Mouse (Mus musculus) layer of hippocampus, adult 2 months (tissue): ENCODE measurements around the gene Cnn1. TPM values are rescaled to one million over a fixed set of nuclear protein-coding genes. Genes with fewer than 3 reads are reported as not detected.
"Not testable (repeated sequence)": the region's sequence is repeated elsewhere in the genome, so short reads cannot be mapped to it uniquely, and the experiment has no call there.

Experiments
- DNase-seq, 2 experiments: peaks; one replicate each; pipeline ENCODE4 v3.0.0; 2022; ENCODE audit warnings: low spot score in 2 of 2
- H3K27ac ChIP-seq: fragments of 200-600 bp; 2 replicates; pipeline ENCODE4 v1.8.1; 2022
- H3K4me3 ChIP-seq: fragments of 200-600 bp; 2 replicates; pipeline ENCODE4 v1.8.1; 2022; ENCODE audit warnings: mild to moderate bottlenecking
- CTCF ChIP-seq: fragments of 200-600 bp; conservative IDR thresholded peaks from 2 replicates; pipeline ENCODE4 v1.8.1; 2022; ENCODE audit warnings: antibody characterized with exemption, mild to moderate bottlenecking, moderate library complexity
- microRNA-seq, 2 experiments: library from miRNA; unstranded; fragments of <30 nt; microRNA quantifications; one replicate each; pipeline ENCODE4 v1.2.0; 2021
- total RNA-seq, 2 experiments: library from RNA; stranded (reverse); gene quantifications; 2 replicates each; pipeline ENCODE4 v1.2.3; 2021

The Cnn1 gene
- total RNA-seq, 2 experiments from 2014 or later = 0.44 to 1.4 TPM

GRCm38 (mm10) chr9:22143108-22144037 lies 44.4 kb downstream of the Cnn1 start:
- peak; percentile 84 to 94 for DNase-seq
- Histone ChIP-seq H3K27ac (no peak overlapping the region), H3K4me3 (no peak overlapping the region)
- TF ChIP-seq CTCF = peak; percentile 98

- H3K27ac ChIP-seq = no peak overlapping the region
- TF ChIP-seq CTCF = no peak
- DNase-seq = no peak
- no peak overlapping the region for H3K4me3 ChIP-seq
Measured at GRCm38 (mm10) chr9:22144304-22144965, 45.4 kb downstream of the Cnn1 start.

- DNase-seq = no peak
- TF ChIP-seq CTCF = no peak
- no peak overlapping the region for H3K4me3 ChIP-seq
- H3K27ac ChIP-seq = no peak overlapping the region
Measured at GRCm38 (mm10) chr9:22149426-22150248, 50.6 kb downstream of the Cnn1 start.

- DNase-seq, H3K4me3 ChIP-seq, H3K27ac ChIP-seq: not testable (repeated sequence)
Measured at GRCm38 (mm10) chr9:22150249-22150693, 51.3 kb downstream of the Cnn1 start.

GRCm38 (mm10) chr9:22150946-22151345 lies 51.9 kb downstream of the Cnn1 start:
- no peak overlapping the region for H3K4me3 ChIP-seq
- no peak overlapping the region for H3K27ac ChIP-seq
- peak; percentile 20 for TF ChIP-seq CTCF
- DNase-seq = no peak

- Histone ChIP-seq H3K27ac (no peak overlapping the region), H3K4me3 (no peak overlapping the region)
- no peak for DNase-seq
- TF ChIP-seq CTCF = peak; percentile 22; the same call in 1 of the 2 replicates
Measured at GRCm38 (mm10) chr9:22153810-22154209, 54.8 kb downstream of the Cnn1 start.

- TF ChIP-seq CTCF = peak; percentile 96
- H3K27ac ChIP-seq = no peak overlapping the region
- peak; percentile 65 to 70 for DNase-seq
- H3K4me3 ChIP-seq = no peak overlapping the region
Measured at GRCm38 (mm10) chr9:22155614-22156013, 56.6 kb downstream of the Cnn1 start.

GRCm38 (mm10) chr9:22156497-22157245 lies 57.7 kb downstream of the Cnn1 start, which contains the start of gene Pigyl:
TSS of gene Pigyl (plus strand) at chr9:22156846.
- Histone ChIP-seq H3K27ac (peak within 1 kb of the TSS; percentile 98), H3K4me3 (peak within 1 kb of the TSS; percentile 75)
- peak; percentile 43 for TF ChIP-seq CTCF
- peak; percentile 98 to 99 for DNase-seq

- DNase-seq = no peak
- Histone ChIP-seq H3K27ac (peak overlapping the region; percentile 98), H3K4me3 (peak overlapping the region; percentile 75)
- no peak for TF ChIP-seq CTCF
Measured at GRCm38 (mm10) chr9:22157516-22158265, 58.7 kb downstream of the Cnn1 start.

Small RNAs within 50 kb of the gene (microRNA-seq; reads per million reads assigned to microRNA genes)
- gene Mir7084 = 0 to 1.8 reads per million in 2 experiments

Other genes with a start within 250 kb of the Cnn1 start
- gene Dock6, start 246.6 kb upstream of the Cnn1 start, total RNA-seq = 10 to 100 TPM; 12.2 to 13.6 TPM
- 10 to 100 TPM; 16.7 to 18.8 TPM for gene Rab3d, start 181.0 kb upstream of the Cnn1 start, total RNA-seq
- gene Ccdc159, start 171.7 kb upstream of the Cnn1 start, total RNA-seq = 10 to 100 TPM; 18.9 to 21.4 TPM
- gene Tmem205, start 171.7 kb upstream of the Cnn1 start, total RNA-seq = 10 to 100 TPM; 44.4 to 45.9 TPM
- gene Plppr2, start 162.2 kb upstream of the Cnn1 start, total RNA-seq = 100 to 1,000 TPM; 297 to 300 TPM
- 10 to 100 TPM; 14.8 to 15.9 TPM for gene Swsap1, start 143.5 kb upstream of the Cnn1 start, total RNA-seq
- gene Epor, start 135.7 kb upstream of the Cnn1 start, total RNA-seq = 1 to 10 TPM; 7.8 to 9.1 TPM
- 1 to 10 TPM; 2.9 to 3.8 TPM for gene Rgl3, start 109.8 kb upstream of the Cnn1 start, total RNA-seq
- 1 to 10 TPM; 8.5 to 9.2 TPM for gene Ccdc151, start 96.6 kb upstream of the Cnn1 start, total RNA-seq
- gene Prkcsh, start 96.4 kb upstream of the Cnn1 start, total RNA-seq = 100 to 1,000 TPM; 106 to 111 TPM
- 100 to 1,000 TPM; 156 to 160 TPM for gene Elavl3, start 47.2 kb upstream of the Cnn1 start, total RNA-seq
- 1 to 10 TPM; 2.2 to 6.3 TPM for gene Gm49318, start 28.0 kb upstream of the Cnn1 start, total RNA-seq
- 10 to 100 TPM; 22.3 to 25.2 TPM for gene Zfp653, start 27.8 kb upstream of the Cnn1 start, total RNA-seq
- 10 to 100 TPM; 44.7 to 47.2 TPM for gene Ecsit, start 13.8 kb upstream of the Cnn1 start, total RNA-seq
- 10 to 100 TPM; 54.6 to 54.8 TPM for gene Elof1, start 18.0 kb downstream of the Cnn1 start, total RNA-seq
- gene Acp5, start 36.5 kb downstream of the Cnn1 start, total RNA-seq = under 1 TPM; 0.27 to 0.69 TPM
- 10 to 100 TPM; 49.0 to 50.5 TPM for gene Pigyl, start 57.6 kb downstream of the Cnn1 start, total RNA-seq
- under 1 TPM in 1 of 2 experiments, not detected in 1; 0.42 TPM for gene Zfp872, start 88.9 kb downstream of the Cnn1 start, total RNA-seq
- 10 to 100 TPM; 26.0 to 26.4 TPM for gene Zfp809, start 126.5 kb downstream of the Cnn1 start, total RNA-seq
- 1 to 10 TPM; 6.4 to 6.7 TPM for gene Zfp599, start 160.7 kb downstream of the Cnn1 start, total RNA-seq
- 10 to 100 TPM; 19.9 to 23.2 TPM for gene Zfp810, start 208.4 kb downstream of the Cnn1 start, total RNA-seq